Mouse (Mus musculus) liver, adult 2 months (tissue): ENCODE results near the gene Ddi2. TPM values are rescaled to one million over a fixed set of nuclear protein-coding genes. Genes with fewer than 3 reads are reported as not detected.

Experiments
- DNase-seq: peaks from one replicate; pipeline ENCODE4 v3.0.0-alpha.2; 2011; ENCODE audit warnings: low read depth, low spot score; ENCODE audit errors: extremely low read depth
- H3K27ac ChIP-seq: fragments of 200-500 bp; replicated peaks from 2 replicates; pipeline ENCODE4 v1.5.1; 2012; ENCODE audit warnings: low read depth, mild to moderate bottlenecking, control low read depth, inconsistent platforms, low read length; ENCODE audit not compliant: insufficient read depth
- H3K27me3 ChIP-seq: fragments of 200-500 bp; 2 replicates; pipeline ENCODE4 v1.6.1; 2012; ENCODE audit warnings: mild to moderate bottlenecking, moderate library complexity, low read length, inconsistent platforms; ENCODE audit not compliant: control insufficient read depth, insufficient read depth
- H3K36me3 ChIP-seq: fragments of 200-500 bp; 2 replicates; pipeline ENCODE4 v1.6.1; 2012; ENCODE audit warnings: low read length, inconsistent platforms; ENCODE audit not compliant: control insufficient read depth, insufficient read depth
- H3K4me1 ChIP-seq: fragments of 200-500 bp; 2 replicates; pipeline ENCODE4 v1.6.1; 2011; ENCODE audit warnings: low read length; ENCODE audit not compliant: control insufficient read depth, insufficient read depth
- H3K4me3 ChIP-seq: fragments of 200-500 bp; 2 replicates; pipeline ENCODE4 v1.5.1; 2011; ENCODE audit warnings: low read depth, mild to moderate bottlenecking, control low read depth, low read length, moderate library complexity; ENCODE audit not compliant: insufficient read depth
- H3K79me2 ChIP-seq: fragments of 200-500 bp; 2 replicates; pipeline ENCODE4 v1.6.1; 2012; ENCODE audit warnings: inconsistent platforms, mild to moderate bottlenecking, low read length, moderate library complexity; ENCODE audit not compliant: control insufficient read depth, insufficient read depth
- H3K9ac ChIP-seq: fragments of 200-500 bp; 2 replicates; pipeline ENCODE4 v1.6.1; 2012; ENCODE audit warnings: low read depth, mild to moderate bottlenecking, control low read depth, inconsistent platforms, low read length
- CTCF ChIP-seq: fragments of 200-500 bp; IDR thresholded peaks from 2 replicates; pipeline ENCODE4 v1.5.1; 2011; ENCODE audit warnings: low read depth, low read length, control low read depth
- POLR2A ChIP-seq: fragments of 200-500 bp; IDR thresholded peaks from 2 replicates; pipeline ENCODE4 v1.6.1; 2011; ENCODE audit warnings: low read length, control low read depth; ENCODE audit not compliant: insufficient read depth; ENCODE audit errors: extremely low read depth
- WGBS: fragments of 180-500 bp; shearing (Covaris S2); methylation state at CpG from one replicate; pipeline ENCODE4 v1.1.7; 2018; 5-methylcytosine and 5-hydroxymethylcytosine counted together
- polyA plus RNA-seq: library from polyadenylated mRNA; depleted of rRNA; stranded (reverse); fragments of >200 nt; gene quantifications from 2 replicates; pipeline ENCODE4 v1.2.3, GENCODE M21; 2012
- total RNA-seq: library from RNA; depleted of rRNA; stranded (reverse); fragments of >200 nt; gene quantifications from 2 replicates; pipeline ENCODE4 v1.2.3, GENCODE M21; 2014

The Ddi2 gene
- total and polyA plus RNA-seq, 2 experiments: 51.2 to 59.2 TPM

GRCm38 (mm10) chr4:141655908-141656608, 67.2 kb downstream of the Ddi2 start:
- WGBS: 80% methylated on average over 12 of the region's 12 CpGs
- H3K36me3 ChIP-seq: no peaks in the 10 kb centered on the region
- DNase-seq: no peak

GRCm38 (mm10) chr4:141654509-141654908, 68.7 kb downstream of the Ddi2 start:
- H3K27ac ChIP-seq: no peak overlapping the region
- DNase-seq: no peak
- TF ChIP-seq POLR2A (no peak), CTCF (no peak)
- no peaks in the 10 kb centered on the region for H3K36me3 ChIP-seq
- H3K27me3 ChIP-seq: no peaks in the 10 kb centered on the region
- 94% methylated on average over 6 of the region's 6 CpGs for WGBS
- peaks cover 35% of the 10 kb centered on the region; the same call in 1 of the 2 replicates for H3K79me2 ChIP-seq
- H3K9ac ChIP-seq: no peak overlapping the region
- H3K4me1 ChIP-seq: peaks cover 10% of the 10 kb centered on the region
- no peak overlapping the region for H3K4me3 ChIP-seq

More at GRCm38 (mm10) chr4:141655908-141656608, 67.2 kb downstream of the Ddi2 start:
- H3K4me3 ChIP-seq: no peak overlapping the region
- H3K9ac ChIP-seq: no peak overlapping the region
- H3K4me1 ChIP-seq: peaks cover 10% of the 10 kb centered on the region
- H3K27ac ChIP-seq: no peak overlapping the region
- no peaks in the 10 kb centered on the region for H3K27me3 ChIP-seq
- TF ChIP-seq POLR2A (no peak), CTCF (no peak)
- H3K79me2 ChIP-seq: peaks cover 29% of the 10 kb centered on the region; the same call in 1 of the 2 replicates

- peaks cover 10% of the 10 kb centered on the region for H3K4me1 ChIP-seq
- no peaks in the 10 kb centered on the region for H3K27me3 ChIP-seq
- no peak for DNase-seq
- WGBS: 96% methylated on average over 13 of the region's 13 CpGs
- H3K36me3 ChIP-seq: no peaks in the 10 kb centered on the region
- no peak overlapping the region for H3K27ac ChIP-seq
- peaks cover 39% of the 10 kb centered on the region; the same call in 1 of the 2 replicates for H3K79me2 ChIP-seq
- TF ChIP-seq CTCF (no peak), POLR2A (no peak)
- H3K9ac ChIP-seq: no peak overlapping the region
- no peak overlapping the region for H3K4me3 ChIP-seq
These were observed 69.4 kb downstream of the Ddi2 start for GRCm38 (mm10) chr4:141653813-141654212.

- WGBS: 83% methylated on average over 8 of the region's 8 CpGs
- Histone ChIP-seq H3K4me3 (no peak overlapping the region), H3K9ac (no peak overlapping the region), H3K79me2 (peaks cover 38% of the 10 kb centered on the region; the same call in 1 of the 2 replicates), H3K27me3 (no peaks in the 10 kb centered on the region), H3K27ac (no peak overlapping the region), H3K4me1 (peaks cover 10% of the 10 kb centered on the region), H3K36me3 (no peaks in the 10 kb centered on the region)
- DNase-seq: no peak
- TF ChIP-seq POLR2A (no peak), CTCF (no peak)
These were observed 70.2 kb downstream of the Ddi2 start for GRCm38 (mm10) chr4:141653044-141653443.

GRCm38 (mm10) chr4:141651944-141652343, 71.3 kb downstream of the Ddi2 start:
- H3K36me3 ChIP-seq: no peaks in the 10 kb centered on the region
- H3K4me3 ChIP-seq: no peak overlapping the region
- peaks cover 35% of the 10 kb centered on the region; the same call in 1 of the 2 replicates for H3K79me2 ChIP-seq
- no peak overlapping the region for H3K9ac ChIP-seq
- H3K4me1 ChIP-seq: peaks cover 6% of the 10 kb centered on the region
- no peaks in the 10 kb centered on the region for H3K27me3 ChIP-seq
- no peak overlapping the region for H3K27ac ChIP-seq
- 87% methylated on average over 10 of the region's 10 CpGs for WGBS
- TF ChIP-seq CTCF (no peak), POLR2A (no peak)
- DNase-seq: no peak

GRCm38 (mm10) chr4:141651286-141651685, 71.9 kb downstream of the Ddi2 start:
- Histone ChIP-seq H3K9ac (no peak overlapping the region), H3K36me3 (no peaks in the 10 kb centered on the region), H3K79me2 (peaks cover 32% of the 10 kb centered on the region; the same call in 1 of the 2 replicates), H3K27me3 (no peaks in the 10 kb centered on the region), H3K4me1 (peaks cover under 1% of the 10 kb centered on the region; the same call in 1 of the 2 replicates), H3K27ac (no peak overlapping the region), H3K4me3 (no peak overlapping the region)
- 84% methylated on average over 6 of the region's 6 CpGs for WGBS
- no peak for DNase-seq
- no peak for TF ChIP-seq POLR2A
- TF ChIP-seq CTCF: no peak
